Mouse (Mus musculus) frontal cortex, postnatal 14 days (tissue): Measurements from ENCODE around the gene Emsy.

ENCODE experiments used
- DNase-seq, 2 experiments: peaks; one replicate each; pipeline ENCODE4 v3.0.0; 2022; ENCODE audit warnings: low spot score in 2 of 2

Emsy gene

GRCm38 (mm10) chr7:98577461-98577860, 79.1 kb downstream of the Emsy start:
- DNase-seq = no peak

- DNase-seq = no peak
Observed at GRCm38 (mm10) chr7:98575651-98576239, 80.8 kb downstream of the Emsy start.

GRCm38 (mm10) chr7:98574771-98575191, 81.8 kb downstream of the Emsy start:
- no peak for DNase-seq

GRCm38 (mm10) chr7:98574271-98574670, 82.3 kb downstream of the Emsy start:
- DNase-seq = no peak

- DNase-seq = peak; percentile 25 to 35
Observed at GRCm38 (mm10) chr7:98573231-98573781, 83.3 kb downstream of the Emsy start.

GRCm38 (mm10) chr7:98572223-98572868, 84.2 kb downstream of the Emsy start:
- DNase-seq = no peak

- DNase-seq = no peak
Observed at GRCm38 (mm10) chr7:98570824-98571505, 85.6 kb downstream of the Emsy start.

- no peak for DNase-seq
Observed at GRCm38 (mm10) chr7:98567056-98567455, 89.5 kb downstream of the Emsy start.

GRCm38 (mm10) chr7:98564607-98565364, 91.8 kb downstream of the Emsy start:
- no peak for DNase-seq

GRCm38 (mm10) chr7:98563991-98564390, 92.6 kb downstream of the Emsy start:
- no peak for DNase-seq

- no peak for DNase-seq
Observed at GRCm38 (mm10) chr7:98562966-98563365, 93.6 kb downstream of the Emsy start.

- no peak for DNase-seq
Observed at GRCm38 (mm10) chr7:98562186-98562585, 94.4 kb downstream of the Emsy start.

- DNase-seq = no peak
Observed at GRCm38 (mm10) chr7:98561556-98562164, 94.9 kb downstream of the Emsy start.

- no peak for DNase-seq
Observed at GRCm38 (mm10) chr7:98558128-98558921, 98.3 kb downstream of the Emsy start.

- DNase-seq = no peak
Observed at GRCm38 (mm10) chr7:98556767-98557394, 99.7 kb downstream of the Emsy start.

- DNase-seq = no peak
Observed at GRCm38 (mm10) chr7:98551041-98551440, 105.5 kb downstream of the Emsy start.

GRCm38 (mm10) chr7:98550596-98550995, 106.0 kb downstream of the Emsy start:
- no peak for DNase-seq

GRCm38 (mm10) chr7:98548839-98549238, 107.7 kb downstream of the Emsy start:
- no peak for DNase-seq

- no peak for DNase-seq
Observed at GRCm38 (mm10) chr7:98544556-98544955, 112.0 kb downstream of the Emsy start.

- no peak for DNase-seq
Observed at GRCm38 (mm10) chr7:98543853-98544370, 112.7 kb downstream of the Emsy start.
